Mouse (Mus musculus) gastrocnemius, postnatal 4 days (tissue): Measurements from ENCODE around the gene E130308A19Rik. TPM values are rescaled to one million over a fixed set of nuclear protein-coding genes. Genes with fewer than 3 reads are reported as not detected.

ENCODE experiments used
- DNase-seq, 2 experiments: peaks; one replicate each; pipeline ENCODE4 v3.0.0; 2021 to 2022; ENCODE audit warnings: low spot score in 2 of 2, mixed read lengths in 2 of 2
- long read RNA-seq, 2 experiments: library from polyadenylated mRNA; stranded (forward); transcript quantifications; one replicate each; pipeline ENCODE4 v2.0.0; 2021
- total RNA-seq, 2 experiments: library from RNA; stranded (reverse); gene quantifications; 2 replicates each; pipeline ENCODE4 v1.2.3; 2021

Gene E130308A19Rik
- 1 to 10 TPM; 8.1 to 8.6 TPM for total RNA-seq
- long read RNA-seq, experiment 1, full-length matches to known transcripts = 5 of 8 reads
- long read RNA-seq, experiment 1, partial matches to known transcripts = 3 of 8 reads
- long read RNA-seq, experiment 1, other reads (novel, unspliced or antisense) = 0 of 8 reads
- long read RNA-seq, experiment 2, full-length matches to known transcripts = 2 of 9 reads
- long read RNA-seq, experiment 2, partial matches to known transcripts = 4 of 9 reads
- long read RNA-seq, experiment 2, other reads (novel, unspliced or antisense) = 3 of 9 reads

DNA sequence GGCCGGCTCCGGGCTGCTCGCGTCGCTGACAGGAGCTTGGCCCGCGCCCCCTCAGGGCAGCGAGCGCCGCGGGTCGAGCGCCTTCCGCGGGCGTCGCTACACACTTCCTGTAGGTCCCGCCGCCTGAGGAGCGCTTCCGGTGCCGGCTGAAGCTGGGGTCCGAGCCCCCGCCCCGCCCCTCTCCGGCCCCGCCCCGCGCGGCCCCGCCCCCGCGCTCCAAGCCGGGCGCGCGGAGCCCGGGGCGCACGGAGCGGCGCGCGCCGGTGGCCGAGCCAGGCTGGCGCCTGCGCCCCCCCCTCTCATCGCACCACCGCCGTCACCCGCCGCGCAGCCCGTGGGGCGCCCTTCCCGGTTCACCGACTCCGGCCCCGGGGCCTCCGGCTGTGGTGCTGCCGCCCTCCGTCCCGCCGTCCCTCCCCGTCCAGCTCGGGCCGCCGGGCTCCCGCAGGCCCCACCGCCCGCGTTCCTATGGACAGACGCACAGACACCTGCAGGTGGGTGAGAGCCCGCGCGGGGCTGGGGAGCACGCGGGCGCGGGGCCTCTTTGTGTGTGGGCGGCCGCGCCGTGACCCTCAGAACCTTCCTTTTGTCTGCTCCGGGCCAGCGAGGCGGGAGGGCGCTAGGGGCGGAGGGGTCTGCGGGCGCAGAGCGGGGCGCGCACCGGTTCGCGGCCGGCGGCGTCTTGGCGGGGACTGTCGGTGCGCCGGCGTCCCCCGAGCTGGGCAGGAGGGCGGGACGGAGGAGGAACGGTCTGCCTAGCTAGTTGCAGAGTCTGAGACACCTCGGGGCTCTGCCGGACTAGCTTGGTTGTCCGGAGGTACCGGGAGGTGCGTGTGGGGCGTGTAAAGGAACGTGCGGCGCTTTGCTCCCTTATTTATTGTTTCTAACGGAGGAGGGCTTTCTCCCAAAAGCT, at the start of gene E130308A19Rik:
E130308A19Rik (plus strand) TSS at position 214 of the 913 bp plus-strand sequence.
- DNase-seq = peak; percentile 49 to 72

DNA sequence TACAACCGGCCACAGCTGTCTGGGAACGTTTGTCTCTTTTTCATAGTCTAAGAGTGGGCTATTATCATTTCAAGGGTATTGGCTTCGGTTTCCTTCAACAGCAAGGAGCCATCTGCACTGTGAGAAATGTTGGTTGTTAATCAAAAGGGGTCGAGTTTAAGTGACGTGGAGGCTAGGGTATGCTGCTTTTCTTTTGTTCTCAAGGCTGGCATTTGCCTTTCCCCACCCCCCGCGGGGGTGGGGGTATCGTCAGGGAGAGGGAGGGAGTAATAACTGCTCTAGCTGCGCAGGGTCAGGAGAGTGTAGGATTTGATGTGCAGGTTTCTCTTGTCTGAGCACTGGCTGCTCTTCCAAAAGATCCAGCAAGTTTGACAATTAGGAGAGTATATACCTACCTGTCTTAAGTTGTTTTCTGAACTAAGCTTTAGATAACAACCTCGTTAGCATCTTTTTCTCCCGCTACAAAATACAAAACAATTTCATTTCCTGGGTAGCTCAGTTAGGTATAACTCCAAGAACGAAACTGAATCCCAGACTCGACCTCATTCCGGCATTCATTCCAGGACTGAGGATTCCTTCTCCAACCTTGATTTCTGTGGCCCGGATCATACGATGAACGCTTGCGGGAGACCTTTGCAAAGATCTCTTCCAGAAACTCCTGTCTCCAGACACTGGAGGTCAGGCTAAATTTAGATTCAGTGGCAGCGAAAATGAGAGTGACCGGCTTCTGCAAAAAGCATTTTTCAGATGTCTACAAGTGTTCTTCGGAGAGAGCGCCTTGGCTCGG, 45.3 kb upstream of the E130308A19Rik start:
- DNase-seq = peak in 1 of 2 experiments; percentile 15

DNA sequence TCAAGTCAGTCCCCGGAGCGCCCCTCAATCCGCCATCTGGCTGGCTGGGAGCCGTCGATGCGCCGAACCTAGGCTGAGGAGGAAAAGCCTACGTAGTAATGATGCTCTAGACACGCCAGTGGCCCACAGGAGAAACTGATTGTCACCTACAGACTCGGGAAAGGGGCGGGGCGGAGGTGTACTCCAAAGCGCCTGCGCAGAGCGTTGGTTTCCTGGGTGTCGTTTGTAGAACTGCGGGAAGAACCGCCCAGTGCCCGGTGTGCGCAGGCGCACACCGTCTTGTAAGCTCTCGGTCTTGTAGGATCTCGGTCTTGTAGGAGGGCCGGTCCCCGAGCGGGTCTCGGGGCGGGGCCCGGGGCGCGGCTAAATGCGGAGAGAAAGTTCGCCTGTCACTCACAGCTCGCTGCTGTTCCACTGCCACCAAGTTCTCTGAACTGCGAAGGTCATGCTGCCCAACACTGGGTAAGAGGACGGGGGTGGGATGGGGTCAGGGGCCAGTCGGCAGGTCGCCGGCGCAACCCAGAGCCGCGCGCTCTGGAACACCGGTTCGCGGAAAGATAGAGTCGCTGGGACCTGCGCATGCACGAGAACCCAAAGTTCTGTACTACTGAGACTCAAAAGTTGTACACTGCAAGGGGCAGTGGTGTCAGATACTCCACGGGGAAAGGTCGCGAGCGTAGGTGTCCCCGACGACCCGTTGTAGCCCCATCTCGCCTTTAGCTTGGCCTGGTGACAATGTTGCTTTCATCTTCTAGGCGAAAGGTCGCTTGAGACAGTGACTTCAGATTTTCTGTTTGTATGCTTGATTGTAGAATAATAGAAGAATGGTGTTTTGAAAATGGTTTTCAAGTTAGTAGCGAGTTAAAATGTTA, 44.5 kb upstream of the E130308A19Rik start, which contains the start of gene Hsdl2:
Hsdl2 (plus strand) TSS at position 250 of the 872 bp plus-strand sequence.
- DNase-seq = peak; percentile 91 to 96

- DNase-seq = no peak
These were observed 43.8 kb upstream of the E130308A19Rik start for GRCm38 (mm10) chr4:59582186-59582585.

DNA sequence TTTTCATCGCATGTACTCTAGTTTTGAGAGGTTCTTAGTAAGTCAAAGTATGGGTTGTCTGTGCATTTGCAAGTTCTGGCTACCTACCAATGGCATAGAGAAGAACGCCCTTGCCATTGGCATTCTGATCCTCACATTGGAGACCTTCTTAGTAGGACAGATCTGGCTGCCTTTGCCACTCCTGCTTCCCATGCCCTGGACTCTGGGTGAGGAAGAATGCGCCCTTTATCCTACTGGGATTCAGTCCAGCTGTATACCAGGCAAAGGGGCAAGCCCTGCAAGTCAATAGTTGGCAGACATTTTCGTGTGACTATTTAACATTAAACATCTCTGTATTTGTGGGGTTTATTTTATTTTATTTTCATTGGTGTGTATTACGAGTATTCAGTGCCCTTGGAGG, 40.9 kb upstream of the E130308A19Rik start:
- DNase-seq = no peak

DNA sequence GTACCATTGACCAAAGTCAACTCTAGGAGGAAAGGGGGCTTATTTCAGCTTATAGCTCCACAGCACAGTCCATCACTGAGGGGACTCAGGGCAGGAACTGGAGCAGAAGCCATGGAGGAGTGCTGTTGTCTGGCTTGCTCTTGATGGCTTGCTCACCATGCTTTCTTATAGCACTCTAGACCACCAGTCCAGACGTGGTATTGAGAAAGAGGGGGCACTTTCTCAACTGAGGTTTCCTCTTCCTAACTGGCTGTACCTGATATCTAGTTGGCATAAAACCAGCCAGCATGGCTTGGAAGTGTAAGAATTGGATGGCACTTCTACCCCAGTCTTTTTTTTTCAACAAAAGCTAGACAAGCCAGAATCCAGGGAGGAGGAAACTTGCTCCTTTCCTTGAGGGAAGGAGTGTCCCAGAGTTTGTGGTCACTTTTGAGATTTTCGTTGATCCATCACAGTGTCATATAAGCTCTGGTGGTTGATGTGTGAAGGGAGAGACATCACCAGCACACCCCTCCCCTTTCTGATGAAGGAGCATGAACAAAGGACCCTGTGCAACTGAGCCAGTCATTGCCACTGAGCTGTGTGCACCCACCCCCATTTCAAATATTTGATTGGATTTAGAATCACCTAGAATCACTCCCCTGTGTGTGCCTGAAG, 38.7 kb upstream of the E130308A19Rik start:
- no peak for DNase-seq

- DNase-seq = no peak
These were observed 38.2 kb upstream of the E130308A19Rik start for GRCm38 (mm10) chr4:59587872-59588226.

DNA sequence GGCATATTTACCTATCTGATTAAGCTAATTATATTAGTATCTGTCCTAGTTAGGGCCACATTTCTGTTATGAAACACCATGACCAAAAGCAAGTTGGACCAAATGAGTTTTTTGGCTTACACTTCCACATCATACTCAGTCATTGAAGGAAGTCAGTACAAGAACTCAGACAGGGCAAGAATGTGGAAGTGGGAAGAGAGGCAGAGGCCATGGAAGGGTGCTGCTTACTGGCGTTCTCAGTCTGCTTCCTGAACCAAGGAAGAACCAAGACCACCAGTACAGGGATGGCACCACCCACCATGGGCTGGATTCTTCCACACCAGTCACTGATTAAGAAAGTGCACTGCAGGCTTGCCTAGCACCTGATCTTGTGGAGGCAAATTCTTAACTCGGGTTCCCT, 31.4 kb upstream of the E130308A19Rik start:
- no peak for DNase-seq

DNA sequence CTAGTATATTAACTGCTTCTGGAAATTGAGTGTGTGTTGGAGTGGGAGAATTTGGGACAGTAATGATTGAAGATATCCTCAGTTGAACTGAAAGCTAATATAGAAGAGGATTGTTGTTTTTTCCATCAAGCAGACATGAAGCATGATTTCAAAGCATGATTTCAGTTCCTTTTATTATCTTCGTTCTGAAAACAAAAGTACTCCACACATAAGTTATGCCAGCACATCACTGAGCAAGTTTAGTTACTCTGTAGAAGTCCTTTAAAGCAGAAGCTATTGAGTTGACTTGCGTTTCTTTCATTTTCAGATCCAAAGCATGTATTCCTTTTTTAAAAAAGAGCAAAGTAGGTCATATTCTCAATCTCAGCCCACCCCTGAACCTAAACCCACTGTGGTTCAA, 29.5 kb upstream of the E130308A19Rik start:
- DNase-seq = no peak

GRCm38 (mm10) chr4:59602704-59603103, 23.3 kb upstream of the E130308A19Rik start:
- DNase-seq = no peak

- no peak for DNase-seq
These were observed 21.1 kb upstream of the E130308A19Rik start for GRCm38 (mm10) chr4:59604892-59605291.

DNA sequence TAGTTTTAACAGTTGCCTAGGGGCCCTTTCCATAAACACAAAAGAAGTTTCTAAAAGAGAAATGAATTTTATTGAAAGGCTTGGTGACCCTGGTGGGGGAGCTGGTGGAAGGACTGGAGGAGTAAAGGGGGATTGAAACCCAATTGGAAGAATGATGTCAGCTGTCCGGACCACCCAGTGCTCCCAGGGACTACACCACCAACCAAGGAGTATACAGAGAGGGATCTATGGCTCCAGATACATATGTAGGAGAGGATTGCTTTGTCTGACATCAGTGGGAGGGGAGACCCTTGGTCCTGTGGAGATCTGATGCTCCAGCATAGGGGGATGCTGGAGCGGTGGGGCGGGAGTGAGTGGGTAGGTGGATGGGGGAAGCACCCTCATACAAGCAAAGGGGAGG, 20.5 kb upstream of the E130308A19Rik start:
- DNase-seq = no peak

- DNase-seq = no peak
These were observed 15.6 kb upstream of the E130308A19Rik start for GRCm38 (mm10) chr4:59610411-59610810.

GRCm38 (mm10) chr4:59614986-59615385, 11.0 kb upstream of the E130308A19Rik start:
- DNase-seq = no peak

GRCm38 (mm10) chr4:59619611-59620245, 6.3 kb upstream of the E130308A19Rik start:
- no peak for DNase-seq

DNA sequence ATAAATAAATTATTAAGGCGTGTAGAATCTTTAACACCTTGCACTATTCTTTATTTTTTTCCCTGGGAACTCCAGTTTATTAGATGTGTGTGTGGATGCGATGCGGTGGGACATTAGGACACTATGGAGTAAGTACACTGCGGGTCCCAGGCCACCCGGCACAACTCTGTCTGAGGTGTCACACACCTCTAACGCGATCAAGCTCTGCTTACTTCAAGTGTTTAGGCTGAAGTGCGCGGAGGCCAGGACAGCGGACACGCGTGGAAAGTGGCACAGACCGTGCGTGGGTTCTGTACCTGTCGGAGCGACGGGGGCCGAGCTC, 374 bp upstream of the E130308A19Rik start:
- no peak for DNase-seq

DNA sequence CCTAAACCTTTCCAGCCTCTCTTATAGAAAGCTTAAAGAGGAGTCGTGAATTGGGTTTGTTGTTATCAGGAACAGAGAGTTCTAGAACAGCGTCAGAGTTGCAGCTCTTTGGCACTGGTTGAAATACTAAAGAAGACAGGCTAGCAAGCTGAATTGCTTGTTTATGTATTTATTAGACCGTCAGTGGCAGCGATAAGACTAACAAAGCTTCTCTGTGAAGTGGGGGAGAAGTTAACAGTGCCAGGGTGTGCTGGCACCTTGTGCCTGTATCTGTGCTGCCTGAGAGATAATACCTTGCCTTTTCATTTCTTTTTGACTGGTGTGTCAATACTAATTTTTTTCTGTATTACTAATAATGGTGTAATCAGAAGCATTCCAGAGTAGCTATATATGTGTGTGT, 2.2 kb downstream of the E130308A19Rik start:
- DNase-seq = no peak

- no peak for DNase-seq
These were observed 3.3 kb downstream of the E130308A19Rik start for GRCm38 (mm10) chr4:59629076-59629874.

- no peak for DNase-seq
These were observed 4.1 kb downstream of the E130308A19Rik start for GRCm38 (mm10) chr4:59630122-59630521.
